Mouse (Mus musculus): Measurements from ENCODE around the gene Vamp2. TPM values are rescaled to one million over a fixed set of nuclear protein-coding genes. Genes with fewer than 3 reads are reported as not detected.

Vamp2 gene
- polyA plus RNA-seq, 1 experiment: 97.7 TPM

DNA sequence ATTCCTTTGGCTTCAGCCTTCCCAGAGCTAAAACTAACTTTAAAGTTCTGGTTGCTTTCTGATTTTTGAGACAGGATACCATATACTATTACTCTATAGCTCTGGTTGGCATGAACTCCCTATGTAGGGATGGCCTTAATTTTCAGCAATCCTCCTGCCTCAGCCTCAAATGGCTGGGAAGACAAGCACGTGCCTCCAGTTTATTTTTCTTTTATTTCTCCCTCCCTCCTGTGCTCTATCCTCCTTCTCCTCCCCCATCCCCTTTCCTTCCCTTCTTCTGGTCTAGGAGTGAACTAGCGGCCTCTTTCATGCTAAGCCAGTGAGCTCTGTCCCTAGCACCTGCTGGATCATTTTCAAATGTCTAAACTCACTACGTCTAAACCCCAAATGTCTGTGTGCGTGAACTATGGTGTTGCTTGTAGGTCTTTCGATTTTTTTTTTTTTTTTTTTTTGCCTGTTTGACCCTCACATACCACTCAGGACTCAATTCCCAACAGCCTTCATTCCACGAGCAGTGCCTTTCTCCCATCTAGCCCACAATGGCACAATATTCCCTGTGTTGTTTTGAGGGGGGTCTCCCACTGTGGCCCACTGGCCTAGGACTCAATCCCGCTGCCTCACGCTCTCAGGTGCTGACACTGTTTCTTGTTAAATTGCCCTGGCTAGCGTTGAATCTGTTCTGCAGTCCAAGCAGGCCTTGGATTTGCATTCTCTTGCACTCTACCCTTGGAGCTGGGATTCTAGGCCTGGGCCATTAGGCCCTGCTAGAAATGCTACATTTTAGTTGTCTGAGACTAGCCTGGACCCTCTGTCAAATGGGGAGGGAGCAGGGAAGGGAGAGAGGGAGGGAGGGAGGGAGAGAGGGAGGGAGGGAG lies 23.8 kb upstream of the Vamp2 start:
- no peak for DNase-seq (ENCODE audit: low read depth)

DNA sequence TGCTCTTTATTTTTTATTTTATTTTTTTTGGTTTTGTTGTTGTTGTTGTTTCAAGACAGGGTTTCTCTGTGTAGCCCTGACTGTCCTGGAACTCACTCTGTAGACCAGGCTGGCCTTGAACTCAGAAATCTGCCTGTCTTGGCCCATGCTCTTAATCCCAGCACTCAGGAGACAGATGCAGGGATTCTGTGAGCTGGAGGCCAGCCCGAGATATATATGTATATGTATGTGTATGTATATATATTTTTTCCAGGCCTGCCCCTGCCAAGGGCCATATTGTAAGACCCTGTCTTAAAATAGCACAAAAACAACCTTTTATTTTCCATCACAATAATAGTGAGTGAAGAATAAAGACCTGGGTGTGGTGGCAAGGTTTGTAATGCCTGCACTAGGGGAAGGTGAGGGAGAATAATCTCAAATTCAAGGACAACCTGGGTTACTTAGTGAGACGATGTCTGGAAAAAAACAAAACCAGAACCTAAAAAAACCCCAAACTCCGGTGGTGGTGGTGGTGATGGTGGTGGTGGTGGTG lies 22.8 kb upstream of the Vamp2 start:
- no peak for DNase-seq (ENCODE audit: low read depth)

DNA sequence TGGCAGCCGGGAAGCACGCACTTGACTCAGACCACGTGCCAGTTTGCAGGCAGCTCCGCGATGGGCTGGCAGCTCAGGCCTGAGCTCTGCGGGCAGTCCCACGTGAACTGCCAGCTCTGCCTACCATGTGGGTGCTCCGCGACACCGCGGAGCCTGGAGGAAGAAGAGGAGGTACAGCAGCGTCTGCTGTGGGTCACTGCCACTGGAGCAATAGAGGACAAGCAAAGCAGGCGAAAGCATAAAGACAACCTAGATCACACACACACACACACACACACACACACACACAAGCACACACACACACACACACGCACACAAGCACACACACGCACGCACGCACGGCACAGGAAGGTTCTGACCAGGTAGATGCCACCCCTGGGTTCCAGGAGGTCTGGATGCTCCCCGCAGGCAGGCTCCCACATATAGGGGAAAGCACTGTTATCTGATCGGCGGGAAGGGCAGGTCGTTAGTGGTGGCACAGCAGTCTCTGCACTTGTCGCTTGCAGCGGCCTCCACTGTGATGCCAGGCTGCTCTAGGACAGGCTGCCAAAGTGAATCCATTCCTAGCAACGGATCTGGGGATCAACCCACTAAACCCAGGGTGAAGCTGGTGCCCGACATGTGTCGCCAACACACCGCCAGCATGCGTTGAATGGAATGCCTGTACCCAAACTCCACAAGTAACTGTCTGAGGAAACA lies 22.0 kb upstream of the Vamp2 start:
- DNase-seq (ENCODE audit: low read depth): no peak

DNA sequence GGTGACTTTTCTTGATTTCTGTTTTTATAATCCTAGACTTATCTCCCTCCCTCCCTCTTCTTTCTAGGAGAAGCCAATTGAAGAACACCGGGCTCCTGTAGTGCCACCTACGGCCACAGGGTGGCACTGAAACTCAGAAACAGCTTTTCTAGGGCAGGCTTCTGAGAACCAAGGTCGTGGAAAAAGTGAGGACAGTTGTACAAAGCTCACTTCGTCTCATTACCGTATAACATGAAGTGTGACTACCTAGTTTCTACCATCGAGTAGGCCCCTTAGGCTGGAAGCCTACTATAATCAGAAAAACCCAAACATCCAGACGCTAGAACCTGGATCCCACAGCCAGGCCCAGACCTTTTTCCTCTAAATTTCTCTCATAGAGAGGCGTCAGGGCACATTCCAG lies 21.3 kb upstream of the Vamp2 start:
- DNase-seq (ENCODE audit: low read depth): no peak

DNA sequence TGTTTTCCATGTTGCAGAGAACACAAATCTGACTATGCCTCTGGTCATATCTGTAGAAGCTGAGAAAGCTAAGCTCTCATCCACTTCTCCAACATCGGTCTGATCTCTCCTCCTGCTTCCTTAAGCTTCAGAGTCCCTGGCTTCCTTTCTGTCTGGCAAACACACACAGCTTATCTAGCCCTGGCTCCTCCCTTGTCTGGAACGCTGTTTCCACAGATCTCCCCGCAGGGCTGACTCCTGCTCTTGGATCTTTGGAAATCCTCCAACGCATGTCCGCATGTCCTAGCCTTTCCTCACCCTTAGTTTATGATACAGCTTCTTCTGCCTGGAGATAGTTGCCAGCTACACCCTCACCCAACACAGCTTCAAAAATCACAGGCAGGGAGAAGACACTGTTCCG lies 20.7 kb upstream of the Vamp2 start:
- no peak for DNase-seq (ENCODE audit: low read depth)

DNA sequence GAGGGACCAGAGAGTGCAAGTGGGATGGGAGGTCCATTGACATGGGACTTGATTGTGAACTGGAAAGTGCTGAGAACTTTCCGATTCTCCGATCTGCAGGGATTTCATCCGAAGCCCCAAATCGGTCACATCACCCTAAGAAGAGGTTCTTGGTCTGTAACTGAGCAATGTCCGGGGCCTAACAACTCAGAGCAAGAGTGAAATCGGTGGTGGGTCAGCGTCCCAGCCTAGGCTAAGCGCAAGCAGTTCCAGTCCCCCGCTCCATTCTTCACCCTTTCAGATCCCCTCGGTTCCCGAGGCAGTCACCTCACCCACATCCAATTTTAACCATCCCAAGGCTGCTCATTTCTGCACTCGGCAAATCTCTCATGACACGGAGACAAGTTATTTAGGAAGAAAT lies 18.2 kb upstream of the Vamp2 start:
- DNase-seq (ENCODE audit: low read depth): no peak

DNA sequence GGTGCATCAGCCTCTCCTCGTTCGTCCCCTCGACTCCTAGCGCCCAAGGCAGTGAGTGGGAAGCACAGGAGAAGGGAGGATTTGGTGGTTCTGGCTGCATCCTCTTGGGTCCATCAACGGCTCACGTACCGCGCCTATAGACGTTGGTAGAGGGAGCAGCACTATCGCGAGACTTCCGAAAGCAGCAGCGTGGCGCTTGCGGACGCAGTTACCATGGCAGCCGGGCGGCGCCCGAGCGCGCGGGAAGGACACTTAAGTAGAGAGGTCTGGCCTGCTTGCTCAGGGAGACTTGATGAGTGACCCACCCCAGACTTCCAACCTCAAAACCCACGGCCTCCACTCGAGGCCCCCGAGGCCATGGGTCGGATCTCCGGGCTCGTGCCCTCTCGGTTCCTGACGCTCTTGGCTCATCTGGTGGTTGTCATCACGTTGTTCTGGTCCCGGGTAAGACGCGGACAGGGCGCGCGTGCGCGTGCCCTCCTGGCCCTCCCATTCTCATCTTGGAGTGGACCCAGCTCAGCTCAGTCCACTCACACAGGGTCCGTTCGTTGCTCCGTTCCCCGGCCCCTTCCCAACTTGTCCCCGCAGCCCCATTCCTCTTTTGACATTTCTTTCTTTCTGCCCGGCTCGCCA lies 17.6 kb upstream of the Vamp2 start, which contains the start of gene Tmem107:
Gene Tmem107 (plus strand): TSS at position 217 of the 633 bp plus-strand sequence.
- DNase-seq (ENCODE audit: low read depth): no peak

DNA sequence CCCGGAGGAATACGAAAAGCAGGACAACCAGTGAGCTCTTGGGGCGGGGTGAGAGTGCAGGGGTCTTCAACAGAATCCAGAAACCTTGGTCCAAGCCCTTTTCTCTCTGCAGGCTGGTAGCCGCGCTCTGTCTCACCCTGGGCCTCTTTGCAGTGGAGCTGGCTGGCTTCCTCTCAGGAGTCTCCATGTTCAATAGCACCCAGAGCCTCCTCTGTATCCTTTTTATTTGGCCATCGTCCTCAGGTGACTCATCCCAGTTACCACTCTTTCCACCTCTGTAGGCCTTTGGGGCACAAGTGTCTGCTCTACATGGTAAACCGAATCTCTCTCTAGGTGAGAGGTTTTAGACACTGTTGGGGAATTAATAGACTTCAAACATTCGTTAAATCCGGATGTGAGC lies 17.0 kb upstream of the Vamp2 start:
- no peak for DNase-seq (ENCODE audit: low read depth)

DNA sequence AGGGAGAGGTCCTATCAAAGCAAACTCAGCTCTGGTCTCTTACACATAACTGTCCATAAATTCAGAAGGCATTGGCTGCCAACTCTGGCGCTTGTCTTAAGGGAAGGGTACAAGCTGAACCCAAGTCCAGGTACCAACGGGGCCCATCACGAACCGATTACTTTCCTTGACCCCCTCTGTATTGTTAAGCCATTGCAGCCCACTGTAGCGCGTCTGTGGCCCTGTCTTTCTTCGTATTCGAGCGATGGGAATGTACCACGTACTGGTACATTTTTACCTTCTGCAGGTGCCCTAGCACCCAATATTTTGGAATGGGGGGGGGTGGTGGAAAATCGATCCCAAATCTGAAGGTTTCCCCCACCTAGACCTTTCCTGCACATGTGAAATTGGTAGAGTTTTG lies 16.1 kb upstream of the Vamp2 start:
- DNase-seq (ENCODE audit: low read depth): no peak

DNA sequence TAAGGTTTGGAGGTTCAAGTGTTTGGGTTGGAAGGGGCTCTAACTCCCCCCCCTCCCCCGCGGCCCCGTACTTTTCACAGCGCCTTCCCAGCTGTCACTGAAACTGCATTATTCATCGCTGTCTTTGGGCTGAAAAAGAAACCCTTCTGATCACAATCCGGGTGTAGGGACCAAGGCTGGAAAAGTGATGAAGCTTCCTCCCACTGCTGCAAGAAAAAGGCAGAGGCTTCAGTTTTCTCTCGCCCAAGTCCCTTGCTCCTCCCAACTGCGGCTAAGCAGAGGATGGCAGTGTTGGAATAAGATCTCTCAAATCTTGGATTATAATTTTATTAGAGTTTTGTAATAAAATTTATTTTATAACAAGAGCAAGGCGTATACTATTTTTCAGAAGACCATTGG lies 15.6 kb upstream of the Vamp2 start:
- DNase-seq (ENCODE audit: low read depth): no peak

DNA sequence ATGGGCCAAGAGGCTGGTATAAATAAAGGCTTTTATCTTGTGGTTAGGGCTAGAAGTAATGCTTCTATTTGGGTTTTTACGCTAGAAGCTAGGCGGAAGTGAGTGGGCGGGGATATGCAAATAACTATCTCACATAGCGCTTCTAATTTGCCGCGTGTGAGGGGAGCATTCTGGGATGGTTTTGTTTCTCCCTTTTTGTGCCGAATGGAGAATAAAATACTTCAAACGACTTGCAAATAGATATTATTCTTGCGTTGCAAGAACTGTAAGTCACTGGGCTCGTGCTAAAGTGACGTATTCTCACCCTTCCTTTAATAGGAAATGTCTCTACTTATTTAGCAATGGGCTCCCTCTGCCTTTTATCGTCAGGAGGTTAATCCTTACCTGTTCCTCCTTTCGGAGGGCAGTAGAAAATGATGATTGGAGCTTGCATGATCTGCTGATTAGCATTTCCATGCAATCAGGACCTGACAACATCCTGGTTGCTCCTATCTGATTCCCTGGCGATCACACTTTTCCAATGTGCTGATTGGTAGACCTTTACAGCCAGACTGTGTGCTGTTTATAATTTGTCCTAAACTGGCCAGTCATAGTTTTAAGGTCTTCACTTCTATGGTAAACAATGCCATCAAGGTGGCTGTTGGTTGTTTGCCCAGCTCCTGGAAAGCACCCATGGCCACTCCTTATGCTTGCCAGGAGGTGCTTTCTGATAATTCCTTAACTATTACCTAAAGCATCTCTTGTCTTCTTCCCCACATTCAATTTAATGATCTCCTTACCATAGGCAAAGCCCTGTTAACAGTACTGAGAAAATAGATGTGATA lies 15.0 kb upstream of the Vamp2 start:
- no peak for DNase-seq (ENCODE audit: low read depth)

DNA sequence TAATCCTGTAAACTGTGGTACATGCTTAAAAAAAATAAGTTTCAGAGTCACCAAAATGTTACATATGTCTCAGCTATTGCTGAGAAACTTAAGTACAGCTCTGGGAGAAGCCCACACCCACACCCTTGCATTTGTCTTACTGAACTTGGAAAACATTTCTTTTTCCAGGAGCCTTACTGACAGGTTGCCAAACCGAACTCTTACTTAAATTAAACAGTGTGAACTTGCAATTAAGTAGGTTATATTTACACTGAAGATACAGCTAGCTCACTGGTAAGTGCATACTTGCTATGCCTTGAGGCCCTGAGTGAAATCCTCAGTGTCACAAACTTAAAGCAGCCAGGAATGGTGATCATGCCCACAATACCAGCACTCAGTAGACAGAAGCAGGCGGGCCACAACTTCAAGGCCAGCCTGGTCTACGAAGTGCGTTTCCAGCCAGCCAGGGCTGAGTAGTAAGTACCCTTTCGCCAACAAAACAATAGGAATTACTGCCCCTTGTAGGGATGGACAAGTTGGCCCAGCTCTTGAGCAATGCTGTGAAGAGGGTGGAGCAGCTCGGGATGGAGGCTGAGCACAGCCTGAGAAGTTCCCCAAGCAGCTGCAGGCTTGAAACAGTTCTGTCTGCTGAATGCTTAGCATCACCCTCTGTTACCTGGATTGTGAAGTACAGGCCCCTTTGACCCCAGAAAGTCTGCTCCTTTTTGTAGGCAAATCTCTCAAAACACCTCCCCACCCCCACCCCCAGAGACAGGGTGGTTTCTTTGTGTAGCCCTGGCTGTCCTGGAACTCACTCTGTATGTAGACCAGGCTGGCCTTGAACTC lies 14.1 kb upstream of the Vamp2 start:
- no peak for DNase-seq (ENCODE audit: low read depth)

DNA sequence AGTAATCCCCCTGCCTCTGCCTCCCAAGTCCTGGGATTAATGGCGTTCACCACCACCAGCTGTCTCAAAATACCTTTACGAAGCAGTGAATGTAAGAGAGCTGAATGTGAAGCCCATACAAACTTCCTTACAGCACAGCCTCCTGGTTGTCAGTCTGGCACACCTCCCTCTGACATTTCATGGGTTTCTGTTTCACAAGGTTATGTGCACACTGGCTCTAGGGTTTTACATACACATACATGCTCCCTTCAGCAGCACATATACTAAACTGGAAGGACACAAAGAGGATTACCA lies 13.6 kb upstream of the Vamp2 start:
- DNase-seq (ENCODE audit: low read depth): no peak

DNA sequence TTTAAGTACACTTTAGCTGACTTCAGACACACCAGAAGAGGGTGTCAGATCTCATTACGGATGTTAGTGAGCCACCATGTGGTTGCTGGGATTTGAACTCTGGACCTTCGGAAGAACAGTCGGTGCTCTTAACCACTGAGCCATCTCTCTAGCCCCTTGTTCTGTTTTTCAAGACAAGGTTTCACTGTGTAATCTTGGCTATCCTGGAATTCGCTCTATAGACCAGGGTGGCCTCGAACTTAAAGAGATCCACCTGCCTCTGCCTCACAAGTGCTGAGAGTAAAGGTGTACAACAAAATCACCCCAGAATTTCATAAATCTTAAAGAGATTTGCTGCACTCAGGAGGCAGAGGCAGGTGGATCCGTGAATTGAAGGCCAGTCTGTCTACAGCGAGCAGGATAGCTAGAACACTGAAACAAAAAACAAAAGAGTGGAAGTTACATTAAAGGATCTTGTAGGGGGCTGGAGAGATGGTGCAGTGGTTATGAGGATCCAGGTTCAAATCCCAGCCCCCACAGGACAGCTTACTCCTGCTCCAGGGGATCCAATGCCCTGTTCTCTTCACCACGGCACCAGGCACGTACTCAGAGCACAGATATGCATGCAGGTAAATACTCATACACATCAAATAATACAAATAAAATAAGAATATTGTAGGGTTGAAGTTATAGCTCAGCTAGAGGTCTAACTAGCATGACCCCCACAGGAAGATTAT lies 12.4 kb upstream of the Vamp2 start:
- no peak for DNase-seq (ENCODE audit: low read depth)

DNA sequence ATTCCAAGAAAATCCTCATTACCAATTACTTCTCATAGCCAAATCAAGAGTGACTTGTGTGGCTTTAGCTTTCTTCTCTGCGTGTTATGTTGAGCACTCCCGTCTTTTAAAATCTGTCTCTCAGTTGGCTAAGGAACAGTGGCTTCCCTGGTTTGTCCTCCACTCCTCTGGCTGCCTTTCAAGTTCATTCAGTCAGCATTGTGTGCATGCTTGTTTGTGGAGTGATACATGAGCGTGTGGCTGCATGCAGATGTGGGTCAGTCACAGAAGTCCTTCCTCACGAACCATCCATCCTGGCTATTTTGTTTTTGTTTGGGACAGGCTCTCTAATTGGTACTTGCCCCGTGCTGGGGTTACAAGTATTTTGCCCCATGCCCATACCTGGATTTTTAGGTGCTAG lies 11.7 kb upstream of the Vamp2 start:
- DNase-seq (ENCODE audit: low read depth): no peak

DNA sequence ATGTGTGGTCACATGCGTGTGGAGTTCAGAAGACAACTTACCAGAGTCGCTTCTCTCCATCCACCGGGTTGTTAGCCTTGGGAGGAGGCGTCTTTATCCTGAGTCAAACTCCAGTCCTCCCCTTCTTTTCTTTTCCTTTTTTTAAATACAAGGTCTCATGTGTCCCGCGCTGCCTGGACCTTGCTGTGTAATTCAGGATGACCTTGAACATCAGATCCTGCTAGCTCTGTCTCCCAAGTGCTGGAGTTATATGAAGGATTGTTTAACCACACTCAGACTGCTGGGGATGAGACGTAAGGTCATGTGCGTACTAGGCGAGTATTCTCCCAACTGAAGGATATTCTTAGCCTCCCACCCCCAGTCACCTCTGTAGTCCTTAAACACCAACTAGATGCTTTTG lies 11.0 kb upstream of the Vamp2 start:
- DNase-seq (ENCODE audit: low read depth): no peak

DNA sequence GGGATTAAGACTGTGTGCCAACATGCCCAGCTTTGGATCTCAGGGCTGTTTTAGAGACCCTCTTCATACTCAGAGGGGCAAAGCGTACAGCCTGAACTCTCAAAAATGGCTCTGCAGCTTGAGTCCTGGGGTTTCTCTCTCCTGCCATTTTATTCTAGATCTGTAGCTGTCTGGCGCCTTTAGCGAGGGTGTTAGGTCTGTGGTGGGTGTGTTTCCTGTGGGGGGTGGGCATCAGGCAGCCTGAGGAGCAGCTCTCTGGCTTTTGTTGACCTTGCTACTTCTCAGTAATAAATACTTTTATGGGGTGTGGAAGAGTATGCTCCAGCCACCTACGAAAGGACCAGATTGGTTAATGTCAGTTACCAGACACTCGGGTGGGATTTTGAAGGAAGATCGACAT lies 10.2 kb upstream of the Vamp2 start:
- no peak for DNase-seq (ENCODE audit: low read depth)

DNA sequence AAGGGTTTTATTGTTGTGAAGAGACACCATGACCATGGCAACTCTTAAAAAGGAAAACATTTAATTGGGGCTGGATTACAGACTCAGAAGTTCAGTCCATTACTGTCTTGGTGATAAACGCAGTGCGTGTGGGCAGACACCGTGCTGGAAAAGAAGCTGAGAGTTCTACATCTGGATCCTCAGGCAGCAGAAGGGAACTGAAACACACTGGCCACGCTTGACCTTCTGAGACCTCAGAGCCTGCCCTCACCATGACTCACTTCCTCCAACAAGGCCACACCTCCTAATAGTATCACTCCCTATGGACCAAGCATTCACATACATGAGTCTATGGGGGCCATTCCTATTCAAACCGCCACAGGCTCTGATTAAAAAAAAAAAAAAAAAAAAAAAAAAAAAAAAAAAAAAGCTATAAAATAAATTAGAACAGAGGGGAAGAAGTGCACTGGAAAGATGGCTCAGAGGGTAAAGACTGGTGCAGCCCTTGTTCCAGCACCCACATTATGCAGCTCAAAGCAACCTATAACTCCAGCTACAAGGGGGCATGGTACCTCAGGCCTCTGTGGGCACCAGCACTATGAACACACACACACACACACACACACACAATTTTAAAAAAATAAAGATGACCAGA lies 9.4 kb upstream of the Vamp2 start:
- DNase-seq (ENCODE audit: low read depth): no peak

DNA sequence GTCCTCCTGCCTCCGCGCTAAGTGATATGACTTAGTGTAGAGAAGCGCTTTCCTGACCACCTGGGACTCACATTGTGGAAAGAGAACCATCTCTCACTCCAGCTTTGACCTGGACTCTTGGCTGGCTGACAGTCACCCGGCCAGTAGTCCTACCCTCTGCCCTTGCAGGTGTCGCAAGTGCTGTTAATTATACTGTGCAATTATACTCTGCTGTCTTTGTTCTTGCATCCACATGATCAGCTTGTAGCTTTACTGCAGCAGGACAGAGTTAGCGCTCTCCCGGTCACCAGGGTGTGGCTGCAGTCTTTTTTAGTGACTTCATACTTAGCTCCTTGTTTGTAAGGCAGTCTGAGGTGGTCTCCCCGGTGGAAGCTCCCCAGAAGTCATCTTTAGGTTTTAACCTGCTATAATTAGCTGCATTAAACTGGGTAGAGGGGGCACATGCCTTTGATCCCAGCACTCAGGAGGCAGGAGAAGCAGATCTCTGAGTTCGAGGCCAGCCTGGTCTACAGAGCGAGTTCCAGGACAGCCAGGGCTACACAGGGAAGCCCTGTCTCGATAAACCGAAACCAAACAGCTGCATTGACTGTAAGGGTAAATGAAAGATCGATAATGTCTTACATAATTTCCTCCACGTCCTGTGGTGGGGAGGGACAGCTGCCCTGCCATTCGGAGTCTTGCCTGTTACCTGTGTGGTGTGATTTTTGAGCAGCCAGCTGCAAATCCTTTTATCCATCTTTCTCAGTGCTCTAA lies 8.0 kb upstream of the Vamp2 start:
- no peak for DNase-seq (ENCODE audit: low read depth)

Data from gonadal fat pad, adult 2 months (tissue).